Mouse (Mus musculus) midbrain, embryonic 10.5 days (tissue): ENCODE measurements at regions not wholly inside any gene's neighbourhood (a gene's known extent, or its start where the extent isn't known, plus 50 kb on each side); places are given as distances from the start of the nearest gene placed in this dataset.
A peak's percentile ranks its signal among the peaks of the same experiment; 100 is the strongest.
"Not testable (repeated sequence)": the region's sequence is repeated elsewhere in the genome, so short reads cannot be mapped to it uniquely, and the experiment has no call there.

Source experiments
- DNase-seq: peaks from one replicate; pipeline ENCODE4 v3.0.0-alpha.2; 2017; ENCODE audit warnings: low spot score
- H3K27ac ChIP-seq: fragments of 300-500 bp; sonication (generic); replicated peaks from 2 replicates; pipeline ENCODE4 v1.5.1; 2016; ENCODE audit warnings: mild to moderate bottlenecking
- H3K27me3 ChIP-seq: fragments of 300-500 bp; sonication (generic); 2 replicates; pipeline ENCODE4 v1.6.1; 2016; ENCODE audit warnings: low read depth, mild to moderate bottlenecking; ENCODE audit not compliant: poor library complexity, severe bottlenecking
- H3K36me3 ChIP-seq: fragments of 300-500 bp; sonication (generic); 2 replicates; pipeline ENCODE4 v1.6.1; 2016; ENCODE audit warnings: mild to moderate bottlenecking, moderate library complexity
- H3K4me1 ChIP-seq: fragments of 300-500 bp; sonication (generic); 2 replicates; pipeline ENCODE4 v1.6.1; 2016
- H3K4me3 ChIP-seq: fragments of 300-500 bp; sonication (generic); 2 replicates; pipeline ENCODE4 v1.5.1; 2016; ENCODE audit warnings: mild to moderate bottlenecking, moderate library complexity
- H3K9me3 ChIP-seq: fragments of 300-500 bp; sonication (generic); replicated peaks from 2 replicates; pipeline ENCODE4 v1.6.1; 2016; ENCODE audit warnings: mild to moderate bottlenecking
- WGBS: fragments of 180-500 bp; shearing (Covaris S2); methylation state at CpG from one replicate; pipeline ENCODE4 v1.1.7; 2016; 5-methylcytosine and 5-hydroxymethylcytosine counted together

DNA sequence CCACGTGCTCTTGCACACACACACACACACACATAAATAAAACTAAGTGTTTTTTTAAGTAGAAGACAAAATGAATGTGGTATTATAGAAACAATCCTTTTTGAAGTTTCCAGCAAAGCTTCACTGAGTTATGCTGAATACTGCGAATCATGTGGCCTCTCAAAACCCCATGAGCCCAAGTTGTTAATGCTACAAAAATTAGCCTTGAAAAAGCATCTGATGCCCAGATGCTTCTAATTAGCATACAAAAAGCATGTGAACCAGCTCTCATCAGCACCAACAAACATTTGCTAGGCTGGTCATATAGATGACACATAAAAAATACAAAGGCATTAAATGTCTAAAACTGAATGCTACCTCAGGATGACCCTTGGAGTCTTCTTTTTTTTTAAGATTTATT lies 181.2 kb upstream of the Tsc22d2 start:
- H3K9me3 ChIP-seq: no peaks in the 10 kb centered on the region
- 86% methylated on average over 2 of the region's 2 CpGs for WGBS
- no peaks in the 10 kb centered on the region for H3K4me1 ChIP-seq
- H3K27ac ChIP-seq: no peak overlapping the region
- DNase-seq: no peak
- no peak overlapping the region for H3K4me3 ChIP-seq
- no peaks in the 10 kb centered on the region for H3K36me3 ChIP-seq
- no peaks in the 10 kb centered on the region for H3K27me3 ChIP-seq

DNA sequence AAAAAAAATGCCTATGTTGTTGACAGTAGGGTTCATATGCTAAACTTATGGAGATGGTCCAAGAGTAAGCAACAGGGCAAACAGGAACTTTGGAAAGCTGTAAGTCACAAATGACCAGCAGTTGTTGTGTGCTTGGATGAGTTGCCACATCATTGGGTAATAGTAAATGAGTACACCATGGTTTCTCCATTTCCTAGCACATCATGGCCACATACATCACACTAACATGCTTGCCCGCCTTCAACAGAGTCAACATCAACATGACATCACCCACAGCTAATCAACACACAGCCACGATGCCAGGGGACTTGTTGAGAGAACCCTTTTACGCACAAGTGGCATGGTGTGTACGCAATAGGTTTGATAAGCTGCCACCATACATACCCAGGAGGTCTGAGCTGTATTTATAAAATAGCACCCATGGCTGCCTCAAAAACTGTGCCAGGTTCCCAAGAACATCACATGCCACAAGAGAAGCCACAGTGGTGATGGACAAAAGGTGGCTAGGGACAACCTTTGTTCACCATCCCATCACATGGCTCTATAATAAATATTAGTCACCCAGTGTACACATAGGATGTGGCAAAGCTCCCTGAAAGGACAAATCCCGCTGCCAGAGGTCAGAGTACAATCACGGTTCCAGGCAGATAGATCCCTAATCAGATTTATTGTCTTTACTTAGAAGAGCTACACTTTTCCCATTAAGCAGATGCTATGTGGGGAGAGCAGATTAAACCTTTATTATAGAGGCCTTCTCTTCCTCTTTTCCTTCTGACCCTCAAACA lies 179.5 kb upstream of the Tsc22d2 start:
- H3K27ac ChIP-seq: no peak overlapping the region
- no peaks in the 10 kb centered on the region for H3K36me3 ChIP-seq
- DNase-seq: no peak
- H3K4me1 ChIP-seq: no peaks in the 10 kb centered on the region
- no peaks in the 10 kb centered on the region for H3K27me3 ChIP-seq
- WGBS: 83% methylated on average over 6 of the region's 6 CpGs
- H3K4me3 ChIP-seq: no peak overlapping the region
- H3K9me3 ChIP-seq: no peaks in the 10 kb centered on the region; the same call in 1 of the 2 replicates

GRCm38 (mm10) chr3:58238111-58238510 lies 176.4 kb upstream of the Tsc22d2 start:
- Histone ChIP-seq H3K36me3 (no peaks in the 10 kb centered on the region), H3K4me3 (no peak overlapping the region), H3K4me1 (no peaks in the 10 kb centered on the region), H3K27ac (no peak overlapping the region), H3K9me3 (no peaks in the 10 kb centered on the region; the same call in 1 of the 2 replicates), H3K27me3 (no peaks in the 10 kb centered on the region)
- DNase-seq: no peak

- no peak overlapping the region for H3K27ac ChIP-seq
Measured at GRCm38 (mm10) chr3:58240775-58241174, 173.7 kb upstream of the Tsc22d2 start.

GRCm38 (mm10) chr3:58245361-58245760 lies 169.2 kb upstream of the Tsc22d2 start:
- DNase-seq: peak; percentile 13
- no peaks in the 10 kb centered on the region for H3K36me3 ChIP-seq
- H3K9me3 ChIP-seq: no peaks in the 10 kb centered on the region
- H3K27ac ChIP-seq: no peak overlapping the region
- peaks cover 7% of the 10 kb centered on the region for H3K4me1 ChIP-seq
- H3K27me3 ChIP-seq: no peaks in the 10 kb centered on the region
- no peak overlapping the region for H3K4me3 ChIP-seq
- WGBS: 26% methylated on average over 5 of the region's 5 CpGs

More at GRCm38 (mm10) chr3:58240775-58241174, 173.7 kb upstream of the Tsc22d2 start:
- 79% methylated on average over 4 of the region's 4 CpGs for WGBS
- no peak for DNase-seq
- Histone ChIP-seq H3K27me3 (no peaks in the 10 kb centered on the region), H3K4me3 (no peak overlapping the region), H3K4me1 (peaks cover 6% of the 10 kb centered on the region), H3K36me3 (no peaks in the 10 kb centered on the region), H3K9me3 (no peaks in the 10 kb centered on the region; the same call in 1 of the 2 replicates)

DNA sequence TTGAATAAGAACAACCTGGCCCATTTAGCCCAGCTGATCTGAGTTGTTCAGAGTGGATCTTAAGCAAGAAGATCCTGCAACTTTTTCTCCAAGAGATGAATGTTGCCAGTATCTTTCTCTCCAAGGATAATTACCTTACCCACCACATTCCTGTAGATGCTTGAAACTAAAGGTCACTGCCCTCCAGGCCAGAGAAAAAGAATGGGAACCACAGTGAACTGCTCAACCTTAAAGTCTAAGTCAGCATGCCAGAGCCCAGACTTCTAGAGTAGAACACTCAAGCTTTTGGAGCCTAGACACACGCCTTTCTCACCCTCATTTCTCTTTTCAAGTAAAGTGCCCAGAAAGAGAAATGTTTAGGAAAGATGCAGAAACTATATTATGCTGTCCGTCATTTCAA lies 166.5 kb upstream of the Tsc22d2 start:
- WGBS: 65% methylated on average over 2 of the region's 2 CpGs
- H3K4me1 ChIP-seq: peaks cover 7% of the 10 kb centered on the region
- no peak overlapping the region for H3K27ac ChIP-seq
- no peaks in the 10 kb centered on the region for H3K9me3 ChIP-seq
- no peaks in the 10 kb centered on the region for H3K36me3 ChIP-seq
- no peak for DNase-seq
- H3K4me3 ChIP-seq: no peak overlapping the region
- no peaks in the 10 kb centered on the region for H3K27me3 ChIP-seq

DNA sequence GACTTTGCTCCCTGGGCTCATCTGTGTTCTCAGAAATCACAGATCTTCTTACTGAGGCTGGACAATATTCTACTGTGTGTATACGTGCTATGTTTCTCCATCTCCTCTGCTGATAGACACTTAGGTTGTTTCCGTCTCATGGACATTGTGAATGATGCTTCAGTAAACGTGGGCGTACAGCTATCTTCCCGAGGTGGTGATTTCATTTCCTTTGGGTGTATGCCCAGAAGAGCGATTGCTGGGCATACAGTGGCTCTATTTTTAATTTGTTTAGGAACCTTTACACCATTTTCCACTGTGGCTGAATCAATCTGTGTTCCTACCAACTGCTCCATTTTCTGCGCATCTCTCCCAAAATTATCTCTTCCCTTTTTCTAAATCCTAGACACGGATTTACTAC lies 160.6 kb upstream of the Tsc22d2 start:
- WGBS: 89% methylated on average over 8 of the region's 8 CpGs
- H3K36me3 ChIP-seq: no peaks in the 10 kb centered on the region
- H3K4me3 ChIP-seq: no peak overlapping the region
- H3K9me3 ChIP-seq: no peaks in the 10 kb centered on the region
- no peaks in the 10 kb centered on the region for H3K27me3 ChIP-seq
- H3K27ac ChIP-seq: no peak overlapping the region
- no peaks in the 10 kb centered on the region for H3K4me1 ChIP-seq
- DNase-seq: no peak

DNA sequence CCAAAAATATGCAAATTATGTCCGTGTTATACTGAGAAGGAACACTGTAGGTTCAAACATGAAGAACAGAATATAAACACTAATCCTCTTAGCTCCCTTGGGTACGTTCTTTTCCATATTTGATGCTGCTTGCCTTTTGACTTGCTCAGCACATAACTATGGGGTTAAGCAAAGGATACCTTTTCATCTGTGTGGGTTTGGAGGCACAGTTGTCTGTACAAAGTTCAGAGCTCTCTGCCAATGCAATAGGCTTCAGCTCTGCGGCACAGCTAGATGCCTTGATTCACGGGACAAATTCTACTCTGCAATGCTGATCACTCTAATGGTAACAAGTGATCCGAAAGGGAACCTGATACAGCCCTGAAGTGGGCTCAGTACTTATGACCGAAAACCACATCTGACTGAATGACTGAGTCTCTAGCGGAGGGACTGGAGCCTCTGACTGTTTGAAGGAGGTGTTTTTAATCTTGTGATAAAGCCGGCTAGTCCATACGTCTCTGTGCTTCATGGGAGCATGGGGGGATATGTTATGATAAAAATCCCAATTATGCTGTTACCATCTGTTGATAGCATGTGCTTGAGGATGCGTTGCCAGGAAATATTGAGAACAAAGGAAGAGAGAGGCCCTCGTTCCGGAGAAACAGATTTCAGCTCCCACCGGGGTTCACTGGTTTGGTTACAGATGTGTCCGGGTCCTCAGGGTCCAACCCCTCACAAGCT lies 146.7 kb upstream of the Tsc22d2 start:
- Histone ChIP-seq H3K4me3 (no peak overlapping the region), H3K27ac (no peak overlapping the region), H3K27me3 (no peaks in the 10 kb centered on the region), H3K4me1 (no peaks in the 10 kb centered on the region), H3K36me3 (no peaks in the 10 kb centered on the region), H3K9me3 (no peaks in the 10 kb centered on the region)
- no peak for DNase-seq
- 89% methylated on average over 14 of the region's 14 CpGs for WGBS

DNA sequence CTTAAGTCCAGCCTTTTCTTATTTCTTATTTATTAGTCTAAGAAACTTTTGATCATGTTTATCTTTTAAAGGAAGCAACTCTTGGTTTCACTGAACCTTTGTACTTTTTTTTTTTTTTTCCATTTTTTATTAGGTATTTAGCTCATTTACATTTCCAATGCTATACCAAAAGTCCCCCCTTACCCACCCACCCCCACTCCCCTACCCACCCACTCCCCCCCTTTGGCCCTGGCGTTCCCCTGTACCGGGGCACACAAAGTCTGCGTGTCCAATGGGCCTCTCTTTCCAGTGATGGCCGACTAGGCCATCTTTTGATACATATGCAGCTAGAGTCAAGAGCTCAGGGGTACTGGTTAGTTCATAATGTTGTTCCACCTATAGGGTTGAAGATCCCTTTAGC lies 143.1 kb upstream of the Tsc22d2 start:
- no CpG with 5 or more reads among the region's 4 CpGs for WGBS
- not testable (repeated sequence) for H3K36me3 ChIP-seq, H3K27ac ChIP-seq, H3K9me3 ChIP-seq, DNase-seq, H3K4me1 ChIP-seq, H3K4me3 ChIP-seq, H3K27me3 ChIP-seq

DNA sequence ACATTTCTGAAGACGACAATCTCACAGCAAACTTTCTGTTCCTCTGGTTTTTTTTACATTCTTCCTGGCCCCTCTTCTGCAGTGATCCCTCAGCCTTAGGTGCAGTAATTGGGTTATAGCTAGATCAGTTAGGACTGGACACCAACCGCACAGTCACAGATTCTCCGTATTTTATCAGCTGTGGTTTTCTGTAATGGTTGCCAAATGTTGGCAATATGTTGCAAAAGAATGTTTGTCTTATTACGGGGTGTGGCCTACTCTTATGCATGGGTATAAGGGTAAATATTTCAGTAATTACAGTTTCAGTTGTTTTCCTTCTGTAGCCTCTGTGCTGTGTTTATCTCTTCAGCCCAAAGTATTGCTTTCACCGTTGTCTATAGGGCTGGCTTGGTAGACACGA lies 133.2 kb upstream of the Tsc22d2 start:
- no peaks in the 10 kb centered on the region for H3K27me3 ChIP-seq
- no peaks in the 10 kb centered on the region for H3K9me3 ChIP-seq
- no peaks in the 10 kb centered on the region for H3K4me1 ChIP-seq
- no peaks in the 10 kb centered on the region for H3K36me3 ChIP-seq
- 89% methylated on average over 6 of the region's 6 CpGs for WGBS
- DNase-seq: no peak
- no peak overlapping the region for H3K27ac ChIP-seq
- no peak overlapping the region for H3K4me3 ChIP-seq

DNA sequence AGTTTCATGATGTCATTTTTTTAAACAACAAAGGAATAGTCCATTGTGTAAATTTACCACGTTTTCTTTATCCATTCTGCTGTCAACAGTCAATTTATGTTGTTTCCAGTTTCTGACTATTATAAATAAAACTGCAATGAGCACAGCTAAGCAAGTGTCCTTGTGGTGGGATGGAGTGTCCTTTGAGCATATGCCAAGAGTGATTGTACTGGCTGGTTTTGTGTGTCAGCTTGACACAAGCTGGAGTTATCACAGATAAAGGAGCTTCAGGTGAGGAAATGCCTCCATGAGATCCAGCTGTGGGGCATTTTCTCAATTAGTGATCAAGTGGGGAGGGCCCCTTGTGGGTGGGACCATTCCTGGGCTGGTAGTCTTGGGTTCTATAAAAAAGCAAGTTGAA lies 130.1 kb upstream of the Tsc22d2 start:
- H3K27me3 ChIP-seq, H3K36me3 ChIP-seq, H3K4me3 ChIP-seq, DNase-seq, H3K4me1 ChIP-seq, H3K9me3 ChIP-seq, H3K27ac ChIP-seq: not testable (repeated sequence)
- WGBS: 59% methylated on average over 1 of the region's 1 CpGs

DNA sequence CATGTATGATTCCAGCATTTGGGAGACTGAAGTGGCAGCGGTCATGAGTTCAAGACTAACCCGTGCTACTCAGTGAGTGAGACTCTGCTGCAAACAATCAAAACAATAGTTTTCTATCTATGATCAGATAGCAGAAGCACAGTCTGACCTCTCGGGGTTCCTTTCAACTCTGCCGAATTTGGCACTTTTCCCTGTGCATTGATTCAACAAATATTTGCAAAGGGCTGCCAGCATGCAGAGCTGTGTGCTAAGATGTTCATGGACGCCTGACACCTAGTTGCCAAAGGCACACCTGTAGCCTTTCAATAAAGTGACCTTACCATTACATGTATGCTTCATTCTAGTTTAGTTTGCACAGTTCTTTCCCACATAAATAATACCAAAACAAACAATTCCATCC lies 118.7 kb upstream of the Tsc22d2 start:
- Histone ChIP-seq H3K27me3 (no peaks in the 10 kb centered on the region), H3K27ac (no peak overlapping the region), H3K4me3 (no peak overlapping the region), H3K9me3 (no peaks in the 10 kb centered on the region), H3K36me3 (no peaks in the 10 kb centered on the region), H3K4me1 (peaks cover 7% of the 10 kb centered on the region)
- no peak for DNase-seq
- WGBS: 85% methylated on average over 5 of the region's 5 CpGs

DNA sequence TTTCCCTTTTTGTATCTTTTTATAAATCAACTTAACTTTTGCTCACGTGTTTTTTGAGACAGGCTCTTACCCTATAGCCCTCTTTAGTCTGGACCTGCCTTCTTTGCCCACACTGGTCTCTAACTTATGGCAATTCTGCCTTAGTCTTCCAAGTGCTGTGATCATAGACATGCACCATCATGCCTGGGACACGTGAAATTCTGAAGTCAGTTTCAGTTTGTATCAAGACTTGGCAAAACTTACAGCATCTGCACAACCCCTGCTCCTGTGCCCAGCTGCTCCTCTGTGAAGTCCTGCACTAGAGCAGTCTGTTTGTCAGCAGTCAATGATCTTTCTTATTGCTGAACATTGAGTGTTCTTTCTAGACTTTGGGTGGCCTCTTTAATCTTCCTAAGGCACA lies 114.3 kb upstream of the Tsc22d2 start:
- 79% methylated on average over 2 of the region's 2 CpGs for WGBS
- Histone ChIP-seq H3K4me3 (no peak overlapping the region), H3K9me3 (no peaks in the 10 kb centered on the region), H3K4me1 (peaks cover 27% of the 10 kb centered on the region), H3K36me3 (no peaks in the 10 kb centered on the region), H3K27ac (no peak overlapping the region), H3K27me3 (no peaks in the 10 kb centered on the region)
- DNase-seq: no peak
